Mouse (Mus musculus): ENCODE measurements around the gene Tomm70a. TPM values are rescaled to one million over a fixed set of nuclear protein-coding genes. Genes with fewer than 3 reads are reported as not detected.
A peak's percentile ranks its signal among the peaks of the same experiment; 100 is the strongest.
"Not testable (repeated sequence)": the region's sequence is repeated elsewhere in the genome, so short reads cannot be mapped to it uniquely, and the experiment has no call there.

Gene Tomm70a
- total RNA-seq, 2 experiments from 2014 or later: 60.8 to 64.5 TPM

GRCm38 (mm10) chr16:57133611-57134010 lies 12.1 kb downstream of the Tomm70a start:
- no peak for DNase-seq (ENCODE audit: low spot score in 2 of 2)

DNA sequence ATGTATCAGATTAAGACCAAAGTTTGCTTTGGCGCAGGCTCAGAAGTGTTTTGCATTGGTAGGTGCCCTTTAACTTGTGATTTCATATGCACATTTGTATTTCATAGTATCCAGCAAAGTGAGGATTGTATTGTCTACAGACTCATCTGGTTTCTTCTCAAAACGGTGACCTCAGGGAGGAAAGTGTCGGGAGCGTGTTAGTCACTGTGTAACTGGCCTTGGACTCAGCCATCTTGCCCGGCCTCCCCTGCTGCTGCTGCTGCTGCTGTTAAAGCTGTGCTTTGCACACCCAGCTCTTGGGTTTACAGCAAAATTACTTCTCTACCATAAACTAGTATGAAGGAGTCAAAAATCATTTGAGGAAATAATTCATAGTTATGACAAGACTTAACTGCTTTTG lies 23.2 kb downstream of the Tomm70a start:
- DNase-seq (ENCODE audit: low spot score in 2 of 2): no peak

DNA sequence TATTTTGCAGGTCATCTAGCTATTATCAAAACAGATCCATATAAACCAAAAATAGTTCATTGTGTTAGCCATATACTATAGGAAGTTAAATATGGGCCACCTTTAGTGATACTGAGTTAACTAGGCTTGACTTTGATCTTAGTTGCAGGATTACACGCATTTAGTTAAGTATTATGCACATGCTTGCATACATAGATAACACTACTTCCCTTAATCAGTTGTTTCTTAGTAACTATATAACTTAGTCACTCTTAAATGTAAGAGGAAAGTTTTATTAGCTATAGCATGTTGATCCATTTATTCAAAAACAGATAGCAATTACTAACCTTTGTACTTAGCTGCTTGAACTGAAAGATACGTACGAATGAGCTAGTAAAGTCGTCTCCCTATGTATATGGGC lies 29.9 kb downstream of the Tomm70a start:
- DNase-seq (ENCODE audit: low spot score in 2 of 2): no peak

- no peak for DNase-seq (ENCODE audit: low spot score in 2 of 2)
Measured at GRCm38 (mm10) chr16:57155899-57156298, 34.4 kb downstream of the Tomm70a start.

GRCm38 (mm10) chr16:57157076-57157475 lies 35.6 kb downstream of the Tomm70a start:
- no peak for DNase-seq (ENCODE audit: low spot score in 2 of 2)

DNA sequence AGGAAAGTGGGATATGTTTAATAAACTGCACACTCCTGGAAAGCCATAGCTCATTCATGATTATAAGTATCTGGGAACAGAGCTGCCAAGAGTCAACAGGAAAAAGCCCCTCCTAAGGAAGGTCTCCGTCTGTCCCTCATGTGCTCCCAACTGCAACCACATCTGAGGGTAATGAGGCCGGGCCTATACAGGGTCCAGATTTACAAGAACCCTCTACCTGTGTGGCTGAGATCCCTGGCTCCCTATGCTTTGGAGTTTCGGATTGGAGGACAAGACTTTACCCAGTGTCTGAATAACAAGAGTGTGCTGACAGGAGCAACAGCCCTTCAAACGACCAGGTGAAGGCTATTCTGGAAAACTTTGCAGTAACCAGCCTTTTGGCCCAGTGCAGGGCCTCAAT lies 36.2 kb downstream of the Tomm70a start:
- no peak for DNase-seq (ENCODE audit: low spot score in 2 of 2)

DNA sequence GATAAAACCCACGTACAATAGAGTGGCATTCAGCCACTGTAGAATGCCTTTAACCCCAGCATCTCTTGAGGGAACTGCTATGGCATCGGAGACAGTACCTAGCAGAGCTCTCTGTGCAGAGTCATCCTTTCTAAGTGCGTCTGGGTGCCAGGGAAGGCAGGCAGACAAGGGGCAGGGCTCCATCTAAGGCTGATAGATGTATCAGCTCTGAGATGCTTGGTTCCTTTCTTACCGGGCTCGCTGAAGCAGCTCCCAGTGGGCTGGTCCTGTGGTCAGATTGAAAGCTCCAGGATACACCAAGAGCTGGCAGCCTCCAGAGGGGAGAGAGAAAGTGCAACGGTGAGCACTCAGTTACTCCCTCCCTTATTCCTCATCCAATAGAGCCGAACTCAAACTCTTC lies 38.3 kb downstream of the Tomm70a start:
- no peak for DNase-seq (ENCODE audit: low spot score in 2 of 2)

DNA sequence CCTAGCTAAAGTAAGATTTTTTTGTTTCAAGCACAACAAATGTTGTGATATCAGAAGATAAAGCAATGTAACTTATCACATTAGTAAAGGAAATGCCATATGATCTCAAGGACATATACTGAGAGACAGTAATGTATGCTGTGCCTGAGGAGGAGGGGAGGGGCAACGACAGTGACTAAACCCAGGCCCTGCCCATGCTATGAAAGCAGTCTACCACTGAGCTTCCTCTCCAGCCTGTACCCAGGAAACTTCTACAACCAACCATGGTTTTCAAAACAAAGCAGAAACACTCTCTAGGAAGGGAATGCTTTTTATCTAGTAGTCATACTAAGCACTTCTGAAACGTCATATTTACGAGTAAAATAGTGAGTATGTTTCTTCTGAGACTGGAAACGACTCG lies 41.3 kb downstream of the Tomm70a start:
- no peak for DNase-seq (ENCODE audit: low spot score in 2 of 2)

DNA sequence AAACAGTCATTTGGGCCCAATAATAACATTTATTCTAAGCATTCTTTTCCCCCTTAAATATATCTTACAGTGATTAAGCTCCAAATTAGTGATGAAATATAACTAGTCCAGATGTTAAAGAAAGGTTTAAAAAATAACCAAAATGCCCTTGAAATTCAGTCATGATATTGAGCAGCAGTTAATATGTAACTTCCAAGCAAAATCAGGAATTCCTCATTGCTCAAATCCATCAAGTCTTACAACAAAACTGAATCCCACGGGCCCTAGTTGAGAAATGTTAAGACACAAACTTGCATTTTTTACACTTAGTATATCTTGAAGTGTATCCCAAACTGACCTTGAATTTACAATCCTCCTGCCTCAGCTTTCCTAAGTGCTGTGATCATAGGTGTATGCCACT lies 42.2 kb downstream of the Tomm70a start:
- no peak for DNase-seq (ENCODE audit: low spot score in 2 of 2)

GRCm38 (mm10) chr16:57165157-57165556 lies 43.7 kb downstream of the Tomm70a start:
- DNase-seq (ENCODE audit: low spot score in 2 of 2): no peak

DNA sequence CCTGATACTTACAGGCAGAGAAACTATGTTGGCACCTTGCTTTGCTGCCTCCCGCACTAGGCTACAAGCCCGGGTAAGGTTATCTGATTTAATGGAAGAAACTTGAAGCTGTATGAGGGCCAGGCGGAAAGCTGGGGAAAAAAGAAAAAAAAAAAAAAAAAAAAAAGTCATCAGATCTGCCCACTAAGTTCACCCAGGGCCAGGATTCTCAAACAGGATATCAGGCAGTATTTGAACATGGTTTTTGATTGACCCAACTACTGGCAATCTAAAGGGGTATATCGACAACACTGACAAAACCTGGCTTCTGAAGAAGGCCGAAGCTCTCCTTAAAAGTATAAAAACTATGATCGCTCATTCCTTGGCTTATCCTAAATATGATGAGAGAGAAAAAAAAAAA lies 44.6 kb downstream of the Tomm70a start:
- no peak for DNase-seq (ENCODE audit: low spot score in 2 of 2)

- peak; percentile 94 to 96 for DNase-seq (ENCODE audit: low spot score in 2 of 2)
Measured at GRCm38 (mm10) chr16:57166611-57167513, 45.4 kb downstream of the Tomm70a start, which contains the start of gene Nit2. TSS of gene Nit2 (minus strand) at chr16:57167341.

GRCm38 (mm10) chr16:57167514-57167912 lies 46.0 kb downstream of the Tomm70a start:
- DNase-seq (ENCODE audit: low spot score in 2 of 2): no peak

DNA sequence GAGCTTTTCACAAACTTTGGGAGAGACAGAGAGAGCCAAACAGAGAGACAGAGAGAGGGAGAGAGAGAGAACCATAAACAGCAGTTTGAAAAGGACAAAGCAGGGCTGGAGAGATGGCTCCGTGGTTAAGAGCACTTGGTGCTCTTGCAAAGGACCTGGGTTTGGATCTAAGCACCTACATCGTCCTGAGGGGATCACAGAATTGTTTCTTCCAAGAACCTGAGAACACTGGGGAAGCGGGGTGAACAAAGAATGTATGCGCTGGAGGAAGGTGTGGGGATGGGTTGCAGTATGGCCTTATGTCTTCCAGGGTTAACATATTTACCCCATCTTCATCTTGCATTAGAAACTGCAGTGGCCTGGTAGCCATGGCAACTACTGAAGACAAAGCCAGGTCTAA lies 46.7 kb downstream of the Tomm70a start:
- DNase-seq (ENCODE audit: low spot score in 2 of 2): no peak

- DNase-seq (ENCODE audit: low spot score in 2 of 2): no peak
Measured at GRCm38 (mm10) chr16:57171161-57171560, 49.7 kb downstream of the Tomm70a start.

DNA sequence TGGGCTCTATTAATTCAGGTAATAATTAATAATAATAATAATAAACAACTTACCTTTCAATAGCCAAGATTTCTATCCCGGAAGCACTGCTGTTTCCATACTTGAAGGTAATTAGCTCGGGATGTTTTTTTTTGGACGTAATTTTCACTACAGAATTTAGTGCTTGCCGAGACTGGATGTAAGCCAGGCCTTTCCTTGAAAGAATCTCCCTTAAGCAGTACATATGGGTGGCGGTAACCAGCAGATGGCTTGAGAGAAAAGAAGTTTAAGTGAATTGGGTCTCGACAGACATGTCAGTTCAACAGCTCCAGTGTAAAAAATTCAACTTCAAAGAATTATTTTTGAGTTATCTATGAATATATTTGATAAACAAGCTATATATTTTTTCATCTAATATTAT lies 50.1 kb downstream of the Tomm70a start:
- DNase-seq (ENCODE audit: low spot score in 2 of 2): no peak

DNA sequence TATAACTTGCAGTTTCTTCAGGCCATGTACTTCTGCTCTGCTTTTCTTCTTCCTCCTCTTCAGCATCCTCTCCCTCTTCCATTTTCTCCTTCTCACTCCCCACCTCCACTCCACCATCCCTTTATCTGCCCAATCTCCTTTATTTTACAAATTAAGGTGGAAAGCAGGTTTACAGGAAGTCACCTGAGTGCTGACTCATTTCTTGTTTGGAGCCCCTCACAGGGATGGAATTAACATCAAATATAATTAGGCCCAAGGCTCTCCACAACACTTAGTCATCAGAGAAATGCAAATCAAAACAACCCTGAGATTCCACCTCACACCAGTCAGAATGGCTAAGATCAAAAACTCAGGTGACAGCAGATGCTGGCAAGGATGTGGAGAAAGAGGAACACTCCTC lies 53.0 kb downstream of the Tomm70a start:
- not testable (repeated sequence) for DNase-seq (ENCODE audit: low spot score in 2 of 2)

DNA sequence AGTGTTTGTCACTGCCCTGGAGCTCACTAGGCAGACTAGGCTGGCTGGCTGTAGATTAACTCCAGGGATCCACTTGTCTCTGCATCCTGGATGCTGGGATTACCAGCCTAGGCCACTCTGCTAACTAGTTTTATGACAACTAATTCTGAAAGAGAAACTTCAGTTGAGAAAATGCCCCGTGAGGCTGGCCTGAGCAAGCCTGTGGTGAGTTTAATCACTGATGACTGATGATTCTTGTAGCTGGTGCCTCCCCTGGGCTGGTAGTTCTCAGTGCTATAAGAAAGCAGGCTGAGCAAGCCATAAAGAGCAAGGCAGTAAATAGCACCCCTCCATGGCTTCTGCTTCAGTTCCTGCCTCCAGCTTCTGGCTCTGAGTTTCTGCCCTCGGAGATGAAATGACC lies 54.2 kb downstream of the Tomm70a start:
- DNase-seq (ENCODE audit: low spot score in 2 of 2): no peak

DNA sequence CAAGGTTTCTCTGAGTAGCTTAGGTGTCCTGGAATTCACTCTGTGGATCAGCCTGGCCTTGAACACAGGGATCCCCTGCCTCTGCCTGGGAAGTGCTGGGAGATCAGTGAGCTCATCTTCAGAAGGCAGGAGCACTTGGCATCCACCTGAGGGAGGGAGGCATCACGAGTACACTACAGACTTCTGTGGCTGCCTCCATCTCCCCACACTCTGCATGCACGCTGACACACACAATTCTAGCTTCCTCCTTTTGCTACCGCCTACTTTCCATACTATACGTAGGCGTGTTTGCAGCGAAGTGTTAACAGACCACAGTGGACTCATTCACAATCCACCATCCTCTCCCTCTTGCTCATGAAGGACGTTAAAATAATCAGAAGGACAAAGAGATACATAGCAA lies 54.8 kb downstream of the Tomm70a start:
- DNase-seq (ENCODE audit: low spot score in 2 of 2): no peak

DNA sequence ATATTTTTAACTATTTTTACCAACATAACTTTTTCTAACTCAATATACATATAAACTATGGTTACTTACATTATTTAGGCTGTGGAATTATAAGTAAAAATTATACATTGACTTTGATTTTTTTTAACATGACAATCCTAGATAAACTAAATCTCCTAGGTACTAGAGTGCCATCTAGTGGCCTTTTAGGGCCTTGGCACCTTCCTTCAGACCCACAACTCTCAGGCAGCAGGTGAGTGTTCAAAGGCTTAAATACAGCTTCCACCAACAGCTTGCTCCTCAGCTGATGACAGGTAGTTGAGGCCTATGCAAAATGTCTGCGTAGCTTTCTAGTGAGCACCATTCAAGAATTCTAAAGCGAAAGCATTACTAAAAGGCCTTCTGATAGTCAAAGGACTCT lies 55.8 kb downstream of the Tomm70a start:
- no peak for DNase-seq (ENCODE audit: low spot score in 2 of 2)

DNA sequence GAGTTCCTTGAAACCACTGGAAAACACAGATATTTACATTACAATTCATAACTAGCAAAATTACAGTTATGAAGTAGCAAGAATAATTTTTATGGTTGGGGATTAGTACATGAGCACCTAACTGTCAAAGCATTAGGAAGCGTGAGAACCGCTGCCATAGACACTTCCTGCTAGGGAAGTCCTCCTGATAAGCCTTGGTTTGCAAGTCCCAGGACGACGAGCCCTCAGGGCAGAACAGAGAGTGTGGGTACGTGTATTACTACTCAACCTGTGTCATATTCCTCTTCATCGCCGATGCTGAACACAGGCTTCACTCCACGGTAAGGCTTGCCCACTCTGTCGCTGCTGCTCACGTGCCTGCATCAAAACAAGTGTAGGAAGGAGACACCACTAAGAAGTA lies 56.2 kb downstream of the Tomm70a start:
- no peak for DNase-seq (ENCODE audit: low spot score in 2 of 2)

GRCm38 (mm10) chr16:57181180-57181579 lies 59.7 kb downstream of the Tomm70a start:
- no peak for DNase-seq (ENCODE audit: low spot score in 2 of 2)

- no peak for DNase-seq (ENCODE audit: low spot score in 2 of 2)
Measured at GRCm38 (mm10) chr16:57182037-57182436, 60.5 kb downstream of the Tomm70a start.
